ENCODE assay signal across 13 mouse cellular contexts in the genomic region with DNA sequence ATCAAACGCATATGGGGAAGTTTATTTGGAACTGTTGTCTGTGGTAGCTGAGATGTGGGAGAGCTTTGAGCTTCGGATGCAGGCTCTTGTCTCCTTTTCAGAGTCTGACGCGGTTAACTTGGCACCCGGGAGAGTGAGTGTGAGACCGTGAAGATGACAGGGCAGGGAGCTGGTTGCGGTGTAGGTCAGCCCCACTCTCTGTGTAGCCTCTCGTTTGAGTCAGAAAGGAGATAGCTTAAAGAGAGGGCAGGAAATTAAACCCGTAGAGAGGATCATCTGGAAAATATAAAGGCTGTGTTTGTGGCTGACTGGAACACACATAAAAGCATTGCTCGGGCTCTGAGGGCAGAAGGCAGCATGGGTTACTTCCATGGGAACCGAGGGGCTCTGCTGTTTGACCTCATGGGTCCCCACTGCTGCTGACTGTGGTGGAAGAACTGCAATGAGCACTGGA. TPM values are rescaled to one million over a fixed set of nuclear protein-coding genes. Genes with fewer than 3 reads are reported as not detected.
A peak's percentile ranks its signal among the peaks of the same experiment; 100 is the strongest.
DNase-seq lines count a peak whose midpoint lies in the region; ATAC-seq lines count a peak whose summit lies in the region.
"Had no signal": no experiment of that assay in that cellular context is flagged by ENCODE, and none has a peak within 500 bp of the region (broad histone marks: within the 10 kb centered on the region; RNA-seq: fewer than 3 reads in every experiment).

No protein-coding gene starts in this region.

- WGBS in kidney, embryonic 15.5 days = 33% methylated on average over 11 of the region's 11 CpGs
- WGBS in kidney, embryonic 16.5 days = 23% methylated on average over 11 of the region's 11 CpGs

- peaks cover 5% of the 10 kb centered on the region for H3K4me1 ChIP-seq in kidney, embryonic 15.5 days
- no peaks in the 10 kb centered on the region for H3K4me1 ChIP-seq in kidney, embryonic 16.5 days (ENCODE audit: insufficient read depth, low read length)

- H3K4me3 ChIP-seq in kidney, embryonic 15.5 days (replicated peaks) = no peak overlapping the region
- H3K4me3 ChIP-seq in kidney, embryonic 16.5 days (ENCODE audit: low read length) = no peak overlapping the region

- no peak overlapping the region for H3K9ac ChIP-seq in kidney, embryonic 15.5 days
- no peak overlapping the region for H3K9ac ChIP-seq in kidney, embryonic 16.5 days (replicated peaks; ENCODE audit: low read length)

- ATAC-seq in kidney, embryonic 15.5 days (replicated peaks; ENCODE audit: low FRiP score) = no peak
- no peak for ATAC-seq in kidney, embryonic 16.5 days (ENCODE audit: low FRiP score, low TSS enrichment)
- no peak for ATAC-seq in monocyte, adult 5-6 weeks (replicated peaks; ENCODE audit: insufficient number of reproducible peaks, low FRiP score, low TSS enrichment, poor library complexity, severe bottlenecking)
- ATAC-seq: Patski had no signal

- no peak overlapping the region for H3K4me2 ChIP-seq in kidney, embryonic 15.5 days
- no peak overlapping the region for H3K4me2 ChIP-seq in kidney, embryonic 16.5 days (replicated peaks; ENCODE audit: low read depth, low read length)

- H3K27me3 ChIP-seq in kidney, embryonic 15.5 days = no peaks in the 10 kb centered on the region
- H3K27me3 ChIP-seq in kidney, embryonic 16.5 days (ENCODE audit: insufficient read depth, low read length) = no peaks in the 10 kb centered on the region
- H3K27me3 ChIP-seq: Patski had no signal

- peaks cover 48% of the 10 kb centered on the region for H3K36me3 ChIP-seq in kidney, embryonic 15.5 days
- peaks cover 21% of the 10 kb centered on the region; the same call in 1 of the 2 replicates for H3K36me3 ChIP-seq in kidney, embryonic 16.5 days (ENCODE audit: insufficient read depth, low read length)

- DNase-seq in CD4-positive, CD25-positive, alpha-beta regulatory T cell, adult 2 months (ENCODE audit: low read depth, low spot score) = peak; percentile 9
- peak; percentile 59 for DNase-seq in embryo, embryonic 10.5 days (ENCODE audit: low spot score)
- peak; percentile 26 for DNase-seq in induced T-regulatory cell, adult 2 months (ENCODE audit: low read depth)
- DNase-seq in kidney, adult 8-10 months = no peak
- no peak for DNase-seq in urinary bladder, postnatal 25 days (ENCODE audit: low spot score)
- DNase-seq: adrenal gland, postnatal 36 days; cerebellum, adult 8-10 months; kidney, postnatal 4 days had no signal

- no peaks in the 10 kb centered on the region for H3K9me3 ChIP-seq in kidney, embryonic 15.5 days (replicated peaks)
- H3K9me3 ChIP-seq in kidney, embryonic 16.5 days (ENCODE audit: low read length) = no peaks in the 10 kb centered on the region

- peak overlapping the region; percentile 32; the same call in 1 of the 2 replicates for H3K27ac ChIP-seq in kidney, embryonic 15.5 days
- no peak overlapping the region for H3K27ac ChIP-seq in kidney, embryonic 16.5 days (ENCODE audit: low read length)
- H3K27ac ChIP-seq: macrophage had no signal

RNA-seq across cellular contexts. Expression of a gene that starts 22.5 kb away (rescaled TPM):
- 22.5 and 24.2 TPM in 2 replicates for polyA plus RNA-seq in kidney, embryonic 15.5 days (2015; fragmentation: Nextera tagmentation; extraction: Ambion mirVana)
- polyA plus RNA-seq in kidney, embryonic 16.5 days (2015; fragmentation: Nextera tagmentation; extraction: Ambion mirVana) = 23.3 and 24.6 TPM in 2 replicates
- 4.9 to 11.3 TPM (median 5.7 TPM) in 3 replicates for total RNA-seq in monocyte, adult 5-6 weeks (2017)

RNA-seq across cellular contexts. Expression of a gene that starts 39.0 kb away (rescaled TPM):
- 0.48 and 0.57 TPM in 2 replicates for polyA plus RNA-seq in kidney, embryonic 15.5 days (2015; fragmentation: Nextera tagmentation; extraction: Ambion mirVana)
- polyA plus RNA-seq in kidney, embryonic 16.5 days (2015; fragmentation: Nextera tagmentation; extraction: Ambion mirVana) = 0.41 and 0.56 TPM in 2 replicates
- 0.39 TPM in 1 of 3 replicates, not detected in the others for total RNA-seq in monocyte, adult 5-6 weeks (2017)
- polyA plus RNA-seq: macrophage, Patski had no signal

Comparison
In these comparisons a context has a peak if more than half of its experiments do, and no peak if none do; other contexts are left out.
1. DNase-seq: peak in CD4-positive, CD25-positive, alpha-beta regulatory T cell, adult 2 months (single experiment), embryo, embryonic 10.5 days (single experiment) and induced T-regulatory cell, adult 2 months (single experiment); none in kidney, adult 8-10 months (0 of 2) and urinary bladder, postnatal 25 days (single experiment).